Mouse (Mus musculus): Measurements from ENCODE around the gene Nbl1. TPM values are rescaled to one million over a fixed set of nuclear protein-coding genes. Genes with fewer than 3 reads are reported as not detected.

The Nbl1 gene
- total and polyA plus RNA-seq, 3 experiments = 0.14 TPM; not detected in 2

GRCm38 (mm10) chr4:139055744-139056143 lies 37.0 kb downstream of the Nbl1 start:
- TF ChIP-seq ZMIZ1 (IDR thresholded peaks at IDR 0.05; ENCODE audit: low read depth, low read length) (no peak), MYB (IDR thresholded peaks at IDR 0.05; ENCODE audit: low read depth, low read length) (no peak), KAT2A (conservative IDR thresholded peaks at IDR 0.05; ENCODE audit: low read depth, low read length) (no peak), JUND (IDR thresholded peaks at IDR 0.05; ENCODE audit: low read depth, low read length) (no peak), TCF12 (IDR thresholded peaks at IDR 0.05; ENCODE audit: low read depth, low read length) (no peak), USF2 (IDR thresholded peaks at IDR 0.05; ENCODE audit: borderline replicate concordance in 1 of 2, insufficient read depth in 1 of 2, low read depth in 1 of 2, low read length in 2 of 2) (no peak), SIN3A (IDR thresholded peaks at IDR 0.05; ENCODE audit: low read length) (no peak), MAZ (IDR thresholded peaks at IDR 0.05; ENCODE audit: low read depth, low read length) (no peak)
- Histone ChIP-seq H3K4me1 (ENCODE audit: control insufficient read depth in 1 of 2, insufficient read depth in 2 of 2, low read length in 2 of 2) (no peaks in the 10 kb centered on the region), H3K27me3 (ENCODE audit: control insufficient read depth in 1 of 2, insufficient read depth in 2 of 2, low read length in 2 of 2) (no peaks in the 10 kb centered on the region), H3K9ac (ENCODE audit: control insufficient read depth, low read depth, low read length, poor library complexity, severe bottlenecking) (no peak overlapping the region), H3K27ac (ENCODE audit: control insufficient read depth, low read depth, low read length) (no peak overlapping the region), H3K4me3 (ENCODE audit: control insufficient read depth in 1 of 2, insufficient read depth in 1 of 2, low read depth in 2 of 2, low read length in 2 of 2) (no peak overlapping the region), H3K9me3 (replicated peaks; ENCODE audit: insufficient read depth, low read length) (no peaks in the 10 kb centered on the region), H3K79me2 (ENCODE audit: control insufficient read depth, insufficient read depth, low read length, poor library complexity) (no peaks in the 10 kb centered on the region), H3K36me3 (ENCODE audit: control insufficient read depth in 1 of 2, insufficient read depth in 2 of 2, low read length in 2 of 2) (no peaks in the 10 kb centered on the region)
- no peak for DNase-seq (ENCODE audit: low read depth, low spot score)

- H3K79me2 ChIP-seq (ENCODE audit: control insufficient read depth, insufficient read depth, low read length, poor library complexity) = no peaks in the 10 kb centered on the region
- H3K27ac ChIP-seq (ENCODE audit: control insufficient read depth, low read depth, low read length) = no peak overlapping the region
- TF ChIP-seq ZMIZ1 (IDR thresholded peaks at IDR 0.05; ENCODE audit: low read depth, low read length) (no peak), TBP (IDR thresholded peaks at IDR 0.05; ENCODE audit: low read depth, low read length) (no peak), RCOR1 (IDR thresholded peaks at IDR 0.05; ENCODE audit: low read depth, low read length) (no peak), MEF2A (IDR thresholded peaks at IDR 0.05; ENCODE audit: extremely low read depth, insufficient replicate concordance, low read depth, low read length, poor library complexity, severe bottlenecking) (no peak), MYB (IDR thresholded peaks at IDR 0.05; ENCODE audit: low read depth, low read length) (no peak), UBTF (IDR thresholded peaks at IDR 0.05; ENCODE audit: borderline replicate concordance, insufficient read depth, low read depth, low read length) (no peak), POLR2AphosphoS5 (IDR thresholded peaks at IDR 0.05; ENCODE audit: borderline replicate concordance, low read depth, low read length) (no peak), MAFK (IDR thresholded peaks at IDR 0.05; ENCODE audit: borderline replicate concordance, low read depth, low read length) (no peak), ZNF384 (IDR thresholded peaks at IDR 0.05; ENCODE audit: low read depth, low read length) (no peak), ETS1 (IDR thresholded peaks at IDR 0.05; ENCODE audit: low read depth, low read length) (no peak), HCFC1 (IDR thresholded peaks at IDR 0.05; ENCODE audit: low read depth, low read length) (no peak), NELFE (IDR thresholded peaks at IDR 0.05; ENCODE audit: low read depth, low read length) (no peak), CTCF (IDR thresholded peaks at IDR 0.05 in 2 of 3, conservative IDR thresholded peaks at IDR 0.05 in 1 of 3; ENCODE audit: control insufficient read depth in 1 of 3, insufficient read depth in 1 of 3, low read depth in 2 of 3, low read length in 3 of 3, poor library complexity in 1 of 3, severe bottlenecking in 1 of 3) (no peak)
- no peaks in the 10 kb centered on the region for H3K4me1 ChIP-seq (ENCODE audit: control insufficient read depth in 1 of 2, insufficient read depth in 2 of 2, low read length in 2 of 2)
- H3K36me3 ChIP-seq (ENCODE audit: control insufficient read depth in 1 of 2, insufficient read depth in 2 of 2, low read length in 2 of 2) = no peaks in the 10 kb centered on the region
- no peak for DNase-seq (ENCODE audit: low read depth, low spot score)
- no peaks in the 10 kb centered on the region for H3K27me3 ChIP-seq (ENCODE audit: control insufficient read depth in 1 of 2, insufficient read depth in 2 of 2, low read length in 2 of 2)
- H3K4me3 ChIP-seq (ENCODE audit: control insufficient read depth in 1 of 2, insufficient read depth in 1 of 2, low read depth in 2 of 2, low read length in 2 of 2) = no peak overlapping the region
- H3K9me3 ChIP-seq (replicated peaks; ENCODE audit: insufficient read depth, low read length) = no peaks in the 10 kb centered on the region
- no peak overlapping the region for H3K9ac ChIP-seq (ENCODE audit: control insufficient read depth, low read depth, low read length, poor library complexity, severe bottlenecking)
Measured at GRCm38 (mm10) chr4:139055336-139055735, 37.5 kb downstream of the Nbl1 start.

Measured in MEL (cell line).